Mouse (Mus musculus): ENCODE data around the gene Krtap19-3. TPM values are rescaled to one million over a fixed set of nuclear protein-coding genes. Genes with fewer than 3 reads are reported as not detected.

Krtap19-3 gene
- not detected in 2 replicates for polyA plus RNA-seq (2015; fragmentation: Nextera tagmentation; extraction: Ambion mirVana)

DNA sequence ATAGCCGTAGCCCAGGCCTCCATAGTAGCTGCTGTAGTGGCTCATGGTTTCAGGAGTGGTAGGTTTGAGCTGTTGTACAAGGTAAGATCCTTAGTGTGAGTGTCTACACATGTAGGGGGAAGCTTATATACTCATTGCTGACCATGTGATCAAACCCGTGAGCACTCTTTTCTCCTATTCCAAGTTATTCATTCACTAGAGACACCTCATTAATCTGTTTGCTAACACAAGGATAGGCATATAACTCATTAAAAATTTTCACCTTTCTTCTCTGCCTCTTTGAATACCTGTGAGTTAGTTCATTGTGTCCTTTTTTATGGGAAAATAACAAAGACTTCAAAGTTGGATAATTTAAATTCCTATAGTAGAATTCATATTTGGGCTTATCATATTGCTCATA is at the start of gene Krtap19-3:
Gene Krtap19-3, minus strand, starts transcription at position 101 of the 400 bp plus-strand sequence.

DNA sequence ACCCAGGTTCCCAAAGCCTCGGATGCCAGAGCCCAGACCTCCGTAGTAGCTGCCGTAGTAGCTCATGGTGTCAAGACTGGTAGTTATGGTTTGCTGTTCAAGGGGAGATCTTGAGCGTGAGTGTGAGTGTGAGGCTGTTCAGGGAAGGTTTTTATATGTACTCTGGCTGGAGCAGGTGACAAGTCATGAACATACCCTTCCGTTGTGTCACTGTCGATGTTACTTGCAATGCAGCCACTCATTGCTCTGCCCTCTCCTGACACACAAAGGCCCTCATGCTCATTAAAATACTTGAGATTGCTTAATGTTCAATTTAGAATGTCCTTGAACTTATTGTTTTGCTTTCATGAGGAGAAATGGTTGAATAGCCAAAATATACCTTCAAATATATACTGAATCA is 18.5 kb upstream of the Krtap19-3 start, which contains the start of gene Krtap19-5:
Gene Krtap19-5, minus strand, starts transcription at position 101 of the 400 bp plus-strand sequence.

DNA sequence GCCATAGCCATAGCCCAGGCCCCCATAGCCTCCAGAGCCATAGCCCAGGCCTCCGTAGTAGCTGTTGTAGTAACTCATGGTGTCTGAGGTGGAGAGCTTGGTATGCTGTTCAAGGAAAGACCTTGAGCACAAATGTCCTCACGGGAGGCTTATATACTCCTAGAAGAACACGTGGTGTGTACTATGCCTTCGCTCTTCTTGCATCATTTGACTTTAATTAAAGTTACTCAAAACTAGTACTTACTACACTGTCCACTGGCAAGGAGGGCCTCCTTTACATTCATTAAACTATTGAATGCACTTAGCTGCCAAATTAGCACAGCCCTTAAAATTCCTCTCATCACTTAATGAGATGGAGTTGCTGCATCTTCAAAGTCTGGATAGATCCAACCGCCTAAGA is 7.2 kb upstream of the Krtap19-3 start, which contains the start of gene Krtap19-4:
Gene Krtap19-4, minus strand, starts transcription at position 101 of the 400 bp plus-strand sequence.

GRCm38 (mm10) chr16:88874169-88874568 is 3.7 kb downstream of the Krtap19-3 start, which contains the start of gene Krtap19-2:
Gene Krtap19-2 (minus strand): TSS chr16:88874269.

DNA sequence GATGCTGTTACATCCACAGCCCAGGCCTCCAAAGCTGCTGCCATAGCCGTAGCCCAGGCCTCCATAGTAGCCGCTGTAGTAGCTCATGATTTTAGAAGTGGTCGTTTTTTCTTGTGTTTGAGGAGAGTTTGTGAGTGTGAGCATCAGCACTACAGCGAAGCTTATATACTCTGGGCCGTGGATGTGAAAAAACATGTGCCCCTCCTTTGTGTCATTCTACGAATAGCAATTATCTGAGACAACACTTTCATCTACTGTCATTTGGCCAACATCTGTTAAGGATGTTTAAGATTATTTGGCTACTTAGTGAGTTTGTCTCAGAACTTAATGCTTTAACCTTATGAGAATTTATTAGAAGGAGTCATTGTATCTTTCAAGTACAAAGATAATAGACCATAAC is 8.5 kb downstream of the Krtap19-3 start, which contains the start of gene Krtap19-1:
Gene Krtap19-1, minus strand, starts transcription at position 101 of the 400 bp plus-strand sequence.

Other genes starting within 250 kb of the Krtap19-3 start
- gene Krtap26-1, start 230.2 kb downstream of the Krtap19-3 start, polyA plus RNA-seq (2015; fragmentation: Nextera tagmentation; extraction: Ambion mirVana) = not detected in 2 replicates
- not detected in 2 replicates for gene Krtap27-1, start 206.4 kb downstream of the Krtap19-3 start, polyA plus RNA-seq (2015; fragmentation: Nextera tagmentation; extraction: Ambion mirVana)
- not detected in 2 replicates for gene 2310061N02Rik, start 170.1 kb downstream of the Krtap19-3 start, polyA plus RNA-seq (2015; fragmentation: Nextera tagmentation; extraction: Ambion mirVana)
- not detected in 2 replicates for gene Krtap13-1, start 149.2 kb downstream of the Krtap19-3 start, polyA plus RNA-seq (2015; fragmentation: Nextera tagmentation; extraction: Ambion mirVana)
- gene Krtap13, start 126.4 kb downstream of the Krtap19-3 start, polyA plus RNA-seq (2015; fragmentation: Nextera tagmentation; extraction: Ambion mirVana) = not detected in 2 replicates
- gene 2310034C09Rik, start 119.2 kb downstream of the Krtap19-3 start, polyA plus RNA-seq (2015; fragmentation: Nextera tagmentation; extraction: Ambion mirVana) = not detected in 2 replicates
- not detected in 2 replicates for gene 2310057N15Rik, start 103.8 kb downstream of the Krtap19-3 start, polyA plus RNA-seq (2015; fragmentation: Nextera tagmentation; extraction: Ambion mirVana)
- not detected in 2 replicates for gene Gm5965, start 100.1 kb downstream of the Krtap19-3 start, polyA plus RNA-seq (2015; fragmentation: Nextera tagmentation; extraction: Ambion mirVana)
- not detected in 2 replicates for gene Gm20741, start 65.8 kb downstream of the Krtap19-3 start, polyA plus RNA-seq (2015; fragmentation: Nextera tagmentation; extraction: Ambion mirVana)
- not detected in 2 replicates for gene Krtap15, start 57.8 kb downstream of the Krtap19-3 start, polyA plus RNA-seq (2015; fragmentation: Nextera tagmentation; extraction: Ambion mirVana)
- not detected in 2 replicates for gene Krtap14, start 51.9 kb downstream of the Krtap19-3 start, polyA plus RNA-seq (2015; fragmentation: Nextera tagmentation; extraction: Ambion mirVana)
- not detected in 2 replicates for gene Krtap19-1, start 8.6 kb downstream of the Krtap19-3 start, polyA plus RNA-seq (2015; fragmentation: Nextera tagmentation; extraction: Ambion mirVana)
- not detected in 2 replicates for gene Krtap19-2, start 3.8 kb downstream of the Krtap19-3 start, polyA plus RNA-seq (2015; fragmentation: Nextera tagmentation; extraction: Ambion mirVana)
- gene Krtap19-4, start 7.1 kb upstream of the Krtap19-3 start, polyA plus RNA-seq (2015; fragmentation: Nextera tagmentation; extraction: Ambion mirVana) = not detected in 2 replicates
- not detected in 2 replicates for gene Krtap19-5, start 18.4 kb upstream of the Krtap19-3 start, polyA plus RNA-seq (2015; fragmentation: Nextera tagmentation; extraction: Ambion mirVana)
- not detected in 2 replicates for gene Krtap19-9b, start 54.2 kb upstream of the Krtap19-3 start, polyA plus RNA-seq (2015; fragmentation: Nextera tagmentation; extraction: Ambion mirVana)
- gene Krtap16-3, start 84.8 kb upstream of the Krtap19-3 start, polyA plus RNA-seq (2015; fragmentation: Nextera tagmentation; extraction: Ambion mirVana) = not detected in 2 replicates
- gene Krtap22-2, start 132.7 kb upstream of the Krtap19-3 start, polyA plus RNA-seq (2015; fragmentation: Nextera tagmentation; extraction: Ambion mirVana) = not detected in 2 replicates
- not detected in 2 replicates for gene Gm10229, start 137.2 kb upstream of the Krtap19-3 start, polyA plus RNA-seq (2015; fragmentation: Nextera tagmentation; extraction: Ambion mirVana)
- gene Krtap6-1, start 153.7 kb upstream of the Krtap19-3 start, polyA plus RNA-seq (2015; fragmentation: Nextera tagmentation; extraction: Ambion mirVana) = not detected in 2 replicates
- gene Gm10228, start 163.4 kb upstream of the Krtap19-3 start, polyA plus RNA-seq (2015; fragmentation: Nextera tagmentation; extraction: Ambion mirVana) = not detected in 2 replicates
- not detected in 2 replicates for gene Krtap6-5, start 169.8 kb upstream of the Krtap19-3 start, polyA plus RNA-seq (2015; fragmentation: Nextera tagmentation; extraction: Ambion mirVana)
- not detected in 2 replicates for gene 1110025L11Rik, start 186.0 kb upstream of the Krtap19-3 start, polyA plus RNA-seq (2015; fragmentation: Nextera tagmentation; extraction: Ambion mirVana)
- gene Krtap6-3, start 206.0 kb upstream of the Krtap19-3 start, polyA plus RNA-seq (2015; fragmentation: Nextera tagmentation; extraction: Ambion mirVana) = not detected in 2 replicates